Mouse (Mus musculus) Muller cell, postnatal 12 days (primary cell): ENCODE data around the gene Sapcd2.
A peak's percentile ranks its signal among the peaks of the same experiment; 100 is the strongest.
"Not testable (repeated sequence)": the region's sequence is repeated elsewhere in the genome, so short reads cannot be mapped to it uniquely, and the experiment has no call there.

Experiments
- DNase-seq: peaks from one replicate; pipeline ENCODE4 v3.0.0-alpha.2; 2015; ENCODE audit errors: inconsistent ontology term

Gene Sapcd2

GRCm38 (mm10) chr2:25372644-25373391 lies 697 bp downstream of the Sapcd2 start:
- no peak for DNase-seq

GRCm38 (mm10) chr2:25373431-25373830 lies 1.3 kb downstream of the Sapcd2 start:
- DNase-seq: no peak

GRCm38 (mm10) chr2:25376589-25376988 lies 4.5 kb downstream of the Sapcd2 start:
- DNase-seq: peak; percentile 51

GRCm38 (mm10) chr2:25384492-25384891 lies 12.4 kb downstream of the Sapcd2 start:
- no peak for DNase-seq

- no peak for DNase-seq
These were observed 19.1 kb downstream of the Sapcd2 start for GRCm38 (mm10) chr2:25391266-25391665.

- DNase-seq: peak; percentile 96
These were observed 22.4 kb downstream of the Sapcd2 start for GRCm38 (mm10) chr2:25394281-25395221.

GRCm38 (mm10) chr2:25395721-25396596 lies 23.8 kb downstream of the Sapcd2 start, which contains the start of gene Entpd2:
Gene Entpd2 (plus strand): TSS chr2:25395874.
- peak; percentile 66 for DNase-seq

- peak; percentile 16 for DNase-seq
These were observed 24.5 kb downstream of the Sapcd2 start for GRCm38 (mm10) chr2:25396597-25396983.

- no peak for DNase-seq
These were observed 24.9 kb downstream of the Sapcd2 start for GRCm38 (mm10) chr2:25397010-25397409.

- no peak for DNase-seq
These were observed 25.9 kb downstream of the Sapcd2 start for GRCm38 (mm10) chr2:25398065-25398464.

- no peak for DNase-seq
These were observed 26.9 kb downstream of the Sapcd2 start, which contains the start of gene Npdc1 for GRCm38 (mm10) chr2:25399051-25399450. Gene Npdc1 (plus strand): TSS chr2:25399351.

- no peak for DNase-seq
These were observed 28.2 kb downstream of the Sapcd2 start for GRCm38 (mm10) chr2:25400291-25400690.

GRCm38 (mm10) chr2:25400764-25401163 lies 28.6 kb downstream of the Sapcd2 start:
- peak; percentile 60 for DNase-seq

GRCm38 (mm10) chr2:25402377-25402971 lies 30.4 kb downstream of the Sapcd2 start:
- peak; percentile 80 for DNase-seq

- DNase-seq: peak; percentile 90
These were observed 31.0 kb downstream of the Sapcd2 start for GRCm38 (mm10) chr2:25402972-25403601.

GRCm38 (mm10) chr2:25403994-25404393 lies 31.9 kb downstream of the Sapcd2 start:
- DNase-seq: no peak

- no peak for DNase-seq
These were observed 36.8 kb downstream of the Sapcd2 start for GRCm38 (mm10) chr2:25408908-25409307.

- not testable (repeated sequence) for DNase-seq
These were observed 41.3 kb downstream of the Sapcd2 start for GRCm38 (mm10) chr2:25413436-25413835.

GRCm38 (mm10) chr2:25417426-25417825 lies 45.3 kb downstream of the Sapcd2 start:
- peak; percentile 56 for DNase-seq

GRCm38 (mm10) chr2:25421896-25422295 lies 49.8 kb downstream of the Sapcd2 start:
- peak; percentile 73 for DNase-seq
